Mouse (Mus musculus) heart, adult 11 months (tissue): ENCODE data around the gene Tmem132b.

Experiments used
- DNase-seq: peaks from one replicate; pipeline ENCODE4 v3.0.0; 2022

The Tmem132b gene

GRCm38 (mm10) chr5:125794318-125794717 lies 262.7 kb downstream of the Tmem132b start:
- no peak for DNase-seq

GRCm38 (mm10) chr5:125799622-125800021 lies 268.0 kb downstream of the Tmem132b start:
- no peak for DNase-seq

GRCm38 (mm10) chr5:125800025-125800424 lies 268.5 kb downstream of the Tmem132b start:
- DNase-seq: no peak

- DNase-seq: no peak
Observed at GRCm38 (mm10) chr5:125802801-125803200, 271.2 kb downstream of the Tmem132b start.

- no peak for DNase-seq
Observed at GRCm38 (mm10) chr5:125805327-125805726, 273.8 kb downstream of the Tmem132b start.

- no peak for DNase-seq
Observed at GRCm38 (mm10) chr5:125807861-125808260, 276.3 kb downstream of the Tmem132b start.

GRCm38 (mm10) chr5:125829342-125829741 lies 297.8 kb downstream of the Tmem132b start:
- DNase-seq: no peak

GRCm38 (mm10) chr5:125835890-125836289 lies 304.3 kb downstream of the Tmem132b start:
- peak; percentile 25 for DNase-seq

- peak; percentile 17 for DNase-seq
Observed at GRCm38 (mm10) chr5:125836761-125837160, 305.2 kb downstream of the Tmem132b start.
